Mouse (Mus musculus): ENCODE results near the gene C1qtnf1. TPM values are rescaled to one million over a fixed set of nuclear protein-coding genes. Genes with fewer than 3 reads are reported as not detected.

C1qtnf1 gene
- polyA plus RNA-seq, 1 experiment from 2014 or later = 1.9 TPM

DNA sequence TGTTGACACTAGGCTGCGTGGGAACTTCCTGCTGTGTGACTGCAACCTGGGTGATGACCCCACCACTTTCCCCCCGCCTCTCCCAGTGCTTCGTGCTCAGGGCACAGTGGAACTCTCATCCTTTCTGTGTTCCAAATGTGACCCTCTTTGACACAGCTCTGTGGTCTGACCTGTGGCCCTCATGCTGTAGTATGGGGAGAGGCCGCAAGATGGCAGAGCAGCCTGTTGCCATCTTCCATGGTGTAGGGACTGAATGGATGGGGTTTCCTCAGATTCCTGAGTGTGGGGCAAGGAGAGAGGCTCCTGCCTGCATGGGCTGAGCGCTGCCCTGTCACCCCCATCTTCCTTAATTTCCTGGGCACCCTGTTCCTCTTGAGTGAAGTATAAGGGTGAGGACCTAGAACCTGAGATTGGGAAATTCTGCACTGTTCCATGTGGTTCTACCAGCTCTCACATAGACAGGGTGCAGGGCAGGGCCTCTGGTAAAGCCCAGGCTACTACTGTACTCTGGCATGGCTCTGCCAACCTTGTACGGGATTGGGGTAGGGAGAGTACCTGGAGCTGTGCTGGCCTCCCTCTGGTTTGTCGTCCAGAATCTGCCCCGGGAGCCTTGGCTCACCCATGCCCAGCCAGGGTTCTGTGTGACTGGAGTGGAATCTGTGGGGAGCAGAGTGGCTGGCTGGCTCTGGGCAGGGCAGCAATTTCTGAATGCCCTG, 60.3 kb downstream of the C1qtnf1 start:
- Histone ChIP-seq H3K9ac (no peak overlapping the region; the same call in 1 of the 2 replicates), H3K4me2 (no peak overlapping the region), H3K27ac (replicated peaks) (no peak overlapping the region), H3K4me3 (replicated peaks) (no peak overlapping the region), H3K36me3 (replicated peaks) (peaks cover 21% of the 10 kb centered on the region), H3K9me3 (replicated peaks) (no peaks in the 10 kb centered on the region), H3K27me3 (no peaks in the 10 kb centered on the region), H3K4me1 (replicated peaks) (peaks cover 7% of the 10 kb centered on the region)
- 56% methylated on average over 8 of the region's 8 CpGs for WGBS (ENCODE audit: insufficient replicate concordance)
- ATAC-seq (ENCODE audit: insufficient read depth) = no peak

DNA sequence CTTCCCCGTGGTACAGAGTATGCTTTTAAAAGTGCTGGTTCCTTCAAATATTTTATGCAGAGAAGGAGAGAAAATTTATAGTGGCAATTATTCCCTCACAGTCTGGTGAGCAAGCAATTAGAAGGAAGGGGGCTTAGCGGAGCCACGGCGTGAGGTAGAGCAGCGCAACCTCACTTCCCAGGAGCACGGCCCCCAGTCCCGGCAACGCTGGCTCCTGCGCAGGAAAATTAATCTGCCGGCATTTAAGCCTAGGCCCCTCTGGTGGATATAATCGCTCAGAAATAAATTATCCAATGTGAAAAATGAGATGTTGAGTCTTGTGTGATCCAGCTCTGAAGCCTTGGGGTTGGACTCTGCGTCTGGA, 60.9 kb downstream of the C1qtnf1 start:
- H3K9me3 ChIP-seq (replicated peaks) = no peaks in the 10 kb centered on the region
- H3K9ac ChIP-seq = no peak overlapping the region; the same call in 1 of the 2 replicates
- H3K36me3 ChIP-seq (replicated peaks) = peaks cover 16% of the 10 kb centered on the region
- peaks cover 7% of the 10 kb centered on the region for H3K4me1 ChIP-seq (replicated peaks)
- H3K4me3 ChIP-seq (replicated peaks) = no peak overlapping the region
- no peaks in the 10 kb centered on the region for H3K27me3 ChIP-seq
- WGBS (ENCODE audit: insufficient replicate concordance) = 85% methylated on average over 12 of the region's 12 CpGs
- H3K27ac ChIP-seq (replicated peaks) = no peak overlapping the region
- H3K4me2 ChIP-seq = no peak overlapping the region
- no peak for ATAC-seq (ENCODE audit: insufficient read depth)

GRCm38 (mm10) chr11:118490566-118491218, 62.7 kb downstream of the C1qtnf1 start:
- Histone ChIP-seq H3K9ac (no peak overlapping the region), H3K4me1 (replicated peaks) (peaks cover 7% of the 10 kb centered on the region), H3K4me2 (peak overlapping the region; percentile 58), H3K27ac (replicated peaks) (no peak overlapping the region), H3K4me3 (replicated peaks) (0 out of 2 replicates have a peak overlapping the region, but pooled peaks have one; percentile 22), H3K27me3 (no peaks in the 10 kb centered on the region), H3K9me3 (replicated peaks) (no peaks in the 10 kb centered on the region), H3K36me3 (replicated peaks) (peaks cover 10% of the 10 kb centered on the region)
- 15% methylated on average over 22 of the region's 22 CpGs for WGBS (ENCODE audit: insufficient replicate concordance)
- peak; percentile 52 for ATAC-seq (ENCODE audit: insufficient read depth)

DNA sequence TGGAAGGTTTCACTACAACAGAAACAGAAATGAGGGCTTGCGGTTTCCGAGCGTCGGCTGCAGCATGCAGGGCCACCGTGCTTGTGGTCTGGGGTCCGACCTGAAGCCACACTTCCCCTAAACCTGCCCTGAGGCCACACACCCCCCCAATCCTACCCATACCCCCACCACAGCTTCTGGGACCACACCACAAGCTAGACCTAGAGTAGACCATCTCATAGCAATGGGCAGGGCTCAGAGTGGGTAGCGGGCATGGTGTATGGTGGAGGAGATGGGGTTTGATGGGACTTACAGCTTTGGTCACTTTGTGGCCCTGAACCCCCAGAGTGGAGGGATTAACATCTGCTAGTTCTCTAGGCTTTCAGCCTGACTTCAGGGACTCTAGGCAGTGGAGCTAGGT, 63.2 kb downstream of the C1qtnf1 start:
- 69% methylated on average over 7 of the region's 7 CpGs for WGBS (ENCODE audit: insufficient replicate concordance)
- H3K4me2 ChIP-seq = no peak overlapping the region; the same call in 1 of the 2 replicates
- H3K4me3 ChIP-seq (replicated peaks) = no peak overlapping the region

GRCm38 (mm10) chr11:118493458-118493857, 65.5 kb downstream of the C1qtnf1 start:
- Histone ChIP-seq H3K4me1 (replicated peaks) (peaks cover 7% of the 10 kb centered on the region), H3K27ac (replicated peaks) (no peak overlapping the region), H3K27me3 (no peaks in the 10 kb centered on the region), H3K9me3 (replicated peaks) (no peaks in the 10 kb centered on the region), H3K9ac (no peak overlapping the region), H3K36me3 (replicated peaks) (no peaks in the 10 kb centered on the region), H3K4me2 (no peak overlapping the region), H3K4me3 (replicated peaks) (no peak overlapping the region)
- WGBS (ENCODE audit: insufficient replicate concordance) = 70% methylated on average over 2 of the region's 2 CpGs
- ATAC-seq (ENCODE audit: insufficient read depth) = no peak

More for the DNA sequence above, 63.2 kb downstream of the C1qtnf1 start:
- peaks cover 4% of the 10 kb centered on the region for H3K36me3 ChIP-seq (replicated peaks)
- H3K9me3 ChIP-seq (replicated peaks) = no peaks in the 10 kb centered on the region
- H3K27ac ChIP-seq (replicated peaks) = no peak overlapping the region
- H3K27me3 ChIP-seq = no peaks in the 10 kb centered on the region
- peaks cover 7% of the 10 kb centered on the region for H3K4me1 ChIP-seq (replicated peaks)
- H3K9ac ChIP-seq = no peak overlapping the region
- no peak for ATAC-seq (ENCODE audit: insufficient read depth)

DNA sequence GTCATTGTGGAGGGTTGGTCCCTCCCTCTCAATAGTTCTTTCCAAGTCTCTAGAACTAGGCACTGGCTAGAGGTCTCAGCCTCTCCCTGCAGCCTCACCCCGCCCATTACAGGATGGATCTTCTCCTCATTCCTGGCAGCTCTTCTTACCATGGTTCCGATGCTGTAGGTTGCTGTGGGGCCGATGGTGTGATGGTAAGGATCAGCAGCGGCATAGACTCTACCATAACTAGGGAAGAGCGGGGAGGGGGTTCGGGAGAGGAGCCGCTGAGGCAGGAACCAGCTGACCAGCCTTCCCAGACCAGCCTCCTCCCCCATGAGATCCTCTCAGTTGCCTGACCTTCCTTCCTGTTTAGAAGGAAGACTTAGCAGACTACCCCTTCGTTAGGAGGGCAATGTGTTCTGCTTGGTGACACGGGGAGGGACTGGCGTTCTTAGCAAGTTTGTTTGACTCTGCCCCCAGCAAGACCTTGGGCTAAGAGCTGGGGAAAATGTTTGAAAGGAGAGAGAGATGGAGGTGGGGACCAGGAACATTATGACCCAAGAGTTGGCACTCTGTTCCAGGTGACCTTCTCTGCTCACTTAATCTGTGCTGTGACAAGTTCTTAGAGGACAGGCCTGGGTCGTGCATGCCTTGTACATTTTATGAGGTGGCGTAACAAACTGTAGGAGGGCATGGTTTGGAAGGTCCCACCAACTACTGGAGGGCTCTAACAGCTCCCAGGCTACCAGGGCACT, 66.2 kb downstream of the C1qtnf1 start:
- H3K36me3 ChIP-seq (replicated peaks) = no peaks in the 10 kb centered on the region
- H3K27ac ChIP-seq (replicated peaks) = no peak overlapping the region
- H3K9ac ChIP-seq = no peak overlapping the region
- no peak for ATAC-seq (ENCODE audit: insufficient read depth)
- peaks cover 7% of the 10 kb centered on the region for H3K4me1 ChIP-seq (replicated peaks)
- H3K4me2 ChIP-seq = no peak overlapping the region; the same call in 1 of the 2 replicates
- H3K27me3 ChIP-seq = 0 out of 2 replicates have a peak, but pooled peaks cover 3% of the 10 kb centered on the region
- 47% methylated on average over 12 of the region's 12 CpGs for WGBS (ENCODE audit: insufficient replicate concordance)
- H3K4me3 ChIP-seq (replicated peaks) = no peak overlapping the region
- H3K9me3 ChIP-seq (replicated peaks) = no peaks in the 10 kb centered on the region

DNA sequence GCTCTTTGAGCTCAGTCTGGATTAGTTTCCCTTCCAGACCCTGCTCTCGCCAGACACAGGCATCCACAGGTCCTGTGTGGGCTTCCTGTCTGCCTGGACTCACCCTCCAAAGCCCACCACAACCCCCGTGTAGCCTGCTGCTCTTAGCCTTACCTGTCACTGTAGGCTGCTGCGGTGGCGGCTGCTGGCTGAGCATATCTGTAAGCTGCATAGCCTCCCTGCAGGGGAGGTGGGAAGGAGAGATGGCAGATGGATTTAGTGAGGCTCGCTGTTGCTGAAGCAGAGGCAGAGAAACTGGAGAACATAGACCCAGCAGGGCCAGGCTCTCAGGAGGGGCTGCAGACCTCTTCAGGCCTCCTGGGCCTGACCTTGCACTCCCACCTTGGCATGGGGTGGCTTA, 67.1 kb downstream of the C1qtnf1 start:
- 38% methylated on average over 5 of the region's 5 CpGs for WGBS (ENCODE audit: insufficient replicate concordance)

GRCm38 (mm10) chr11:118496066-118496689, 68.2 kb downstream of the C1qtnf1 start:
- no peaks in the 10 kb centered on the region for H3K36me3 ChIP-seq (replicated peaks)
- no peak for ATAC-seq (ENCODE audit: insufficient read depth)
- no peak overlapping the region for H3K4me2 ChIP-seq

More for the DNA sequence above, 67.1 kb downstream of the C1qtnf1 start:
- no peak for ATAC-seq (ENCODE audit: insufficient read depth)
- 0 out of 2 replicates have a peak, but pooled peaks cover 5% of the 10 kb centered on the region for H3K27me3 ChIP-seq
- no peaks in the 10 kb centered on the region for H3K9me3 ChIP-seq (replicated peaks)
- no peaks in the 10 kb centered on the region for H3K36me3 ChIP-seq (replicated peaks)
- no peak overlapping the region for H3K4me2 ChIP-seq
- peaks cover 7% of the 10 kb centered on the region for H3K4me1 ChIP-seq (replicated peaks)
- no peak overlapping the region for H3K9ac ChIP-seq
- H3K4me3 ChIP-seq (replicated peaks) = no peak overlapping the region
- H3K27ac ChIP-seq (replicated peaks) = no peak overlapping the region

More at GRCm38 (mm10) chr11:118496066-118496689, 68.2 kb downstream of the C1qtnf1 start:
- Histone ChIP-seq H3K9ac (no peak overlapping the region), H3K4me3 (replicated peaks) (no peak overlapping the region), H3K4me1 (replicated peaks) (no peaks in the 10 kb centered on the region), H3K27me3 (0 out of 2 replicates have a peak, but pooled peaks cover 7% of the 10 kb centered on the region), H3K27ac (replicated peaks) (no peak overlapping the region), H3K9me3 (replicated peaks) (no peaks in the 10 kb centered on the region)
- WGBS (ENCODE audit: insufficient replicate concordance) = 58% methylated on average over 20 of the region's 20 CpGs

Other genes starting within 250 kb of the C1qtnf1 start
- gene Cyth1, start 179.6 kb upstream of the C1qtnf1 start, polyA plus RNA-seq (2015; fragmentation: Nextera tagmentation; extraction: Ambion mirVana) = 3.9 and 4.7 TPM in 2 replicates
- 5.9 and 6.6 TPM in 2 replicates for gene Usp36, start 138.0 kb upstream of the C1qtnf1 start, polyA plus RNA-seq (2015; fragmentation: Nextera tagmentation; extraction: Ambion mirVana)
- gene Cep295nl, start 85.7 kb upstream of the C1qtnf1 start, polyA plus RNA-seq (2015; fragmentation: Nextera tagmentation; extraction: Ambion mirVana) = not detected in 2 replicates
- gene Timp2, start 72.5 kb upstream of the C1qtnf1 start, polyA plus RNA-seq (2015; fragmentation: Nextera tagmentation; extraction: Ambion mirVana) = 5.8 and 5.9 TPM in 2 replicates
- gene Lgals3bp, start 26.1 kb upstream of the C1qtnf1 start, polyA plus RNA-seq (2015; fragmentation: Nextera tagmentation; extraction: Ambion mirVana) = 42.7 and 43.9 TPM in 2 replicates
- 9.9 and 10.8 TPM in 2 replicates for gene Cant1, start 9.1 kb upstream of the C1qtnf1 start, polyA plus RNA-seq (2015; fragmentation: Nextera tagmentation; extraction: Ambion mirVana)
- gene Engase, start 48.6 kb downstream of the C1qtnf1 start, polyA plus RNA-seq (2015; fragmentation: Nextera tagmentation; extraction: Ambion mirVana) = 6.0 and 7.8 TPM in 2 replicates